Mouse (Mus musculus) CH12.LX (cell line): ENCODE measurements around the gene Tubg1. TPM values are rescaled to one million over a fixed set of nuclear protein-coding genes. Genes with fewer than 3 reads are reported as not detected.

Experiments used
- DNase-seq: peaks from one replicate; pipeline ENCODE4 v3.0.0-alpha.2; 2013; ENCODE audit errors: extremely low read depth
- H3K27ac ChIP-seq: 2 replicates; pipeline ENCODE4 v1.5.1; 2012; ENCODE audit warnings: low read depth, mild to moderate bottlenecking, control low read depth, moderate library complexity; ENCODE audit not compliant: insufficient read depth
- H3K27me3 ChIP-seq: replicated peaks from 2 replicates; pipeline ENCODE3; 2012; ENCODE audit warnings: inconsistent platforms
- H3K36me3 ChIP-seq, 2 experiments: replicated peaks in 1 of 2; 2 replicates each; pipeline versions ENCODE3 to v1.6.1; 2012; ENCODE audit warnings: inconsistent platforms in 1 of 2, low read length in 1 of 2, mild to moderate bottlenecking in 1 of 2, mixed read lengths in 1 of 2, moderate library complexity in 1 of 2; ENCODE audit not compliant: control insufficient read depth in 1 of 2, insufficient read depth in 1 of 2
- H3K4me1 ChIP-seq, 2 experiments: 2 replicates each; pipeline ENCODE4 v1.6.1; 2012; ENCODE audit warnings: inconsistent platforms in 1 of 2, moderate library complexity in 1 of 2; ENCODE audit not compliant: insufficient read depth in 2 of 2, control insufficient read depth in 1 of 2
- H3K4me2 ChIP-seq: 2 replicates; pipeline ENCODE4 v1.6.1; 2012; ENCODE audit warnings: low read depth, mild to moderate bottlenecking, control low read depth; ENCODE audit not compliant: poor library complexity, insufficient read depth, severe bottlenecking
- H3K4me3 ChIP-seq, 3 experiments: fragments of 150-350 bp in 1 of 3; sonication (generic) in 1 of 3; replicated peaks in 1 of 3; 2 replicates each; pipeline versions ENCODE3 to v1.5.1; 2011 to 2012; ENCODE audit warnings: low read depth in 2 of 3, low read length in 2 of 3, mild to moderate bottlenecking in 2 of 3, moderate library complexity in 2 of 3, control low read depth in 1 of 3, improper control_type of control experiment in 1 of 3, inconsistent platforms in 1 of 3, mixed read lengths in 1 of 3; ENCODE audit not compliant: poor library complexity in 1 of 3
- H3K79me2 ChIP-seq: replicated peaks from 2 replicates; pipeline ENCODE4 v1.6.1; 2012; ENCODE audit warnings: mild to moderate bottlenecking, moderate library complexity; ENCODE audit not compliant: control insufficient read depth, poor library complexity, insufficient read depth, severe bottlenecking; ENCODE audit errors: extremely low read depth
- H3K9ac ChIP-seq: 2 replicates; pipeline ENCODE4 v1.6.1; 2012; ENCODE audit warnings: low read depth, mild to moderate bottlenecking, control low read depth, moderate library complexity; ENCODE audit not compliant: insufficient read depth
- H3K9me3 ChIP-seq: replicated peaks from 2 replicates; pipeline ENCODE3; 2012; ENCODE audit warnings: low read length, inconsistent platforms, mixed read lengths
- E2F4 ChIP-seq: IDR thresholded peaks from 2 replicates; pipeline ENCODE4 v1.6.1; 2011; ENCODE audit warnings: low read depth, low read length, improper control_type of control experiment; ENCODE audit not compliant: insufficient replicate concordance
- MAX ChIP-seq: IDR thresholded peaks from 2 replicates; pipeline ENCODE4 v1.6.1; 2011; ENCODE audit warnings: low read length, improper control_type of control experiment
- MAZ ChIP-seq: IDR thresholded peaks from 2 replicates; pipeline ENCODE4 v1.6.1; 2012; ENCODE audit warnings: low read depth, mild to moderate bottlenecking, inconsistent platforms, low read length, improper control_type of control experiment, moderate library complexity
- MYC ChIP-seq: IDR thresholded peaks from 2 replicates; pipeline ENCODE4 v1.6.1; 2011; ENCODE audit warnings: low read depth, mild to moderate bottlenecking, improper control_type of control experiment, low read length
- NELFE ChIP-seq: IDR thresholded peaks from 2 replicates; pipeline ENCODE4 v1.6.1; 2011; ENCODE audit warnings: low read depth, low read length, improper control_type of control experiment
- NRF1 ChIP-seq: IDR thresholded peaks from 2 replicates; pipeline ENCODE4 v1.6.1; 2014; ENCODE audit warnings: low read depth, mild to moderate bottlenecking, inconsistent platforms, low read length, improper control_type of control experiment, moderate library complexity
- PAX5 ChIP-seq: IDR thresholded peaks from 2 replicates; pipeline ENCODE4 v1.6.1; 2012; ENCODE audit warnings: low read length, inconsistent platforms, mixed read lengths
- POLR2A ChIP-seq: IDR thresholded peaks from 2 replicates; pipeline ENCODE4 v1.6.1; 2011; ENCODE audit warnings: low read depth, mild to moderate bottlenecking, improper control_type of control experiment, low read length
- POLR2AphosphoS2 ChIP-seq: IDR thresholded peaks from 2 replicates; pipeline ENCODE4 v1.6.1; 2011; ENCODE audit warnings: low read depth, low read length, improper control_type of control experiment
- SMC3 ChIP-seq: IDR thresholded peaks from 2 replicates; pipeline ENCODE4 v1.6.1; 2011; ENCODE audit warnings: low read depth, low read length, improper control_type of control experiment
- TCF12 ChIP-seq: IDR thresholded peaks from 2 replicates; pipeline ENCODE4 v1.6.1; 2014; ENCODE audit warnings: low read depth, mild to moderate bottlenecking, inconsistent platforms, low read length, improper control_type of control experiment
- USF1 ChIP-seq: IDR thresholded peaks from 2 replicates; pipeline ENCODE4 v1.6.1; 2014; ENCODE audit warnings: low read depth, mild to moderate bottlenecking, inconsistent platforms, low read length, improper control_type of control experiment
- ZMIZ1 ChIP-seq: IDR thresholded peaks from 2 replicates; pipeline ENCODE4 v1.6.1; 2012; ENCODE audit warnings: low read depth, mild to moderate bottlenecking, inconsistent platforms, low read length, improper control_type of control experiment
- ZNF384 ChIP-seq: IDR thresholded peaks from 2 replicates; pipeline ENCODE4 v1.6.1; 2012; ENCODE audit warnings: low read depth, low read length, improper control_type of control experiment, inconsistent platforms
- dilution Hi-C: fragments of 300-500 bp; cut with MboI; formaldehyde crosslinking; loops from 2 replicates; pipeline ENCODE4 v1.14.3; 2020; ENCODE audit warnings: low sequenced_read_pairs; ENCODE audit not compliant: extremely low pct_unique_long_range_greater_than_20kb, extremely low pct_ligation_motif_present
- in situ Hi-C: fragments of 300-500 bp; cut with MboI; formaldehyde crosslinking; loops from 3 replicates; pipeline ENCODE4 v1.14.3; 2019; ENCODE audit warnings: low sequenced_read_pairs, low pct_ligation_motif_present, low pct_unique_long_range_greater_than_20kb, mixed read lengths
- polyA plus RNA-seq: library from polyadenylated mRNA; unstranded; fragments of >175 nt; gene quantifications from 2 replicates; pipeline ENCODE4 v1.2.1, GENCODE M21; 2012; ENCODE audit warnings: low read depth; ENCODE audit not compliant: insufficient read length
- total RNA-seq, 2 experiments: library from RNA; depleted of rRNA; stranded (reverse); fragments of 300-350 nt in 1 of 2; fragments of >200 nt in 1 of 2; gene quantifications; 2 replicates each; pipeline ENCODE4 v1.2.3; 2012 to 2014

The Tubg1 gene
- total and polyA plus RNA-seq, 3 experiments, result 57.4 to 190 (median 108) TPM

DNA sequence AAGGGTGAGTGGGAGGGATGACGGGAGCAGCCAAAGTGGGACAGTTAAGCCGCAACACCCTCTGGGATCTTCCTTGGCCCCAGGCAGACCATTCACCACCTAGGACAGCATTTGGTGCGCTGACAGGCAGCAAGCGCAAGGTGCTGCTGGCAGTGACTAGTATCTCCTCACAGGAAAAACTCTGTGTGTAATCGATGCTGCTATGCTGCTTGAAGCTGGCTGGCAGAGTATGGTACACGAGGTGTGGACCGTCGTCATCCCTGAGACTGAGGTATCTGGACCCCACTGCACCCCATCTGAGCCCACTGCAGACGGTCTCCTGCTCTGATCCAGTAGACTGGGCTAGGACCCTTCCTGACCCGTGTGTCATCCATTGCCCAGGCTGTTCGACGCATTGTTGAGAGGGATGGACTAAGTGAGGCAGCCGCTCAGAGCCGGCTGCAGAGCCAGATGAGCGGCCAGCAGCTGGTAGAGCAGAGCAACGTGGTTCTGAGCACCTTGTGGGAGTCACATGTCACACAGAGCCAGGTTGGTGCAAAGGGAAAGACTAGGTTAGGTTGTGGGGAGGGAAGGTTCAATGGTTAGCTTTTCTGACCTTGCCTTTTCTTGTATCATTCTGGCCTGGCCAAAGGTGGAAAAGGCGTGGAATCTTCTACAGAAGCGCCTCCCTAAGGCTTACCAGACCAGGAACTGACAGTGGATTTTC, 34.0 kb upstream of the Tubg1 start:
- H3K36me3 ChIP-seq, result peaks cover 34 to 57% of the 10 kb centered on the region in 2 experiments
- H3K9ac ChIP-seq, result peak overlapping the region; percentile 47
- no peak overlapping the region for H3K4me2 ChIP-seq

DNA sequence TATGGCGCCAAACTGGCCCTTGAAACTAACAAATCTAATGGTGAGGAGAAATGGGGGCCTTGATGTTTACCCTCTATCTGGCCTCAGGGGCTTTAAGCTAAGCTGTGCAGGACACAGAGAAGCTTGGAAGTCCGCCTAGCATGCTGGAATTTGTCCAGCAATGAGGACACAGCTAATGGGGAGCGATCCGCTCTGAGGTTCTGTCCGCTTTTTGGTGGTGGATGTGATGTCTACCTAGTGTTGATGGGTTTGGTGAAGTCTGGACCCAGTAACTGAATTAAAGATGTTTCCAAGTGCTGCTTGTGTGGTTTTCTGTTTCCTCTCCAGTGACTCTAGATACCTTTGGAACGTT, 33.4 kb upstream of the Tubg1 start:
- Histone ChIP-seq H3K27ac (peak overlapping the region; percentile 18), H3K9me3 (no peaks in the 10 kb centered on the region), H3K27me3 (peaks cover under 1% of the 10 kb centered on the region), H3K4me2 (peak overlapping the region; percentile 53), H3K79me2 (peaks cover 22% of the 10 kb centered on the region; the same call in 1 of the 2 replicates), H3K4me1 (peaks cover 26 to 64% of the 10 kb centered on the region in 2 experiments), H3K36me3 (peaks cover 38 to 63% of the 10 kb centered on the region in 2 experiments), H3K9ac (peak overlapping the region; percentile 47), H3K4me3 (peak overlapping the region; percentile 49 to 79 (median 68))
- in situ Hi-C loops, result loop anchor here (10.0 kb wide), 1 partner anchor 219 kb away; the partner anchor contains the start of gene Becn1
- TF ChIP-seq MYC (no peak), NELFE (no peak), ZNF384 (no peak), TCF12 (no peak), ZMIZ1 (no peak), MAZ (no peak), POLR2A (no peak), MAX (no peak), SMC3 (no peak)
- DNase-seq, result no peak
- dilution Hi-C loops, result no loop called here

More for the DNA sequence above, 34.0 kb upstream of the Tubg1 start:
- dilution Hi-C loops, result no loop called here
- Histone ChIP-seq H3K27ac (peak overlapping the region; percentile 3; the same call in 1 of the 2 replicates), H3K27me3 (peaks cover 3% of the 10 kb centered on the region), H3K4me1 (peaks cover 26 to 63% of the 10 kb centered on the region in 2 experiments), H3K79me2 (peaks cover 22% of the 10 kb centered on the region; the same call in 1 of the 2 replicates), H3K4me3 (no peak overlapping the region), H3K9me3 (no peaks in the 10 kb centered on the region)
- DNase-seq, result no peak
- TF ChIP-seq E2F4 (no peak), PAX5 (no peak), USF1 (no peak), POLR2AphosphoS2 (no peak), NRF1 (no peak)
- in situ Hi-C loops, result loop anchor here (10.0 kb wide), 1 partner anchor 219 kb away; the partner anchor contains the start of gene Becn1
